Mouse (Mus musculus) WW6 (cell line): Measurements from ENCODE around the gene Ddx10.
"Not testable (repeated sequence)": the region's sequence is repeated elsewhere in the genome, so short reads cannot be mapped to it uniquely, and the experiment has no call there.

Experiments
- DNase-seq: peaks from one replicate; pipeline ENCODE4 v3.0.0-alpha.2; 2013; ENCODE audit warnings: low read depth, low spot score

The Ddx10 gene

DNA sequence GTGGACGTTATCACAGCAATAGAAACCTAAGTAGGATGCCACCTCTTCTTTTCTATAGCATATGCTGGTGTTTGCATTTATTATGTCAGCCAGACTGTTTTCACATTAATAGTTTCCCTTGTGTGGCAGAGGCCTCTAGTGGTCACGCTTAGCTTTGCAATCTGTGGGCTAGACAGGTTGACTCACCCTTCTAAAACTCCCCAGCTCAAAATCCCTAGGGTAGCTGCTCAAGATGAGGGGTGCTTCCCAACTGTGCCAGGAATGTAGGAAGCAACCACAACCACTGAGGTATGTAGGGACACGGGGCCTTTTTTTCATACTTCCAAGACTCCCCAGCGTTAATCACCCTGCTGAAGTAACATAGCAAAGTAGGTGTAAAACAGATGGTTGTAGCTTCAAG is 103.6 kb downstream of the Ddx10 start:
- DNase-seq: no peak

DNA sequence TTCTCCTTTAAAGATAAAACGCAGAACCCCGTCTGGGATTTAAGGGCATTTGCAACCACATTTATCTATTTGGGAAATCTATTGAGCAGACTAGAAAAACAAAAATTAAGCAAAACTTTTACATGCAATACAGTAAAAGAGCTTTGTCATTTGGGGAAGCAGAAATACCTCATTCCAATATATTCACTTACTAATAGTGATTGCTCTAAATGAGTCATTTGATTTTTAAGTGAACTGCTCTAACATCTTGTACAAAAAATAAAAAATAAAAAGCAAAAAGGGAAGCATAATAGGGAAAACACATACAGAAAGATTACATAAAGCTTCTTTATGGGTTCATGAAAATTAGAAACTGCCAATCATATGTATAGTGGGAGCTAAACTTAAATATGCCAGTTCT is 104.3 kb downstream of the Ddx10 start:
- no peak for DNase-seq

DNA sequence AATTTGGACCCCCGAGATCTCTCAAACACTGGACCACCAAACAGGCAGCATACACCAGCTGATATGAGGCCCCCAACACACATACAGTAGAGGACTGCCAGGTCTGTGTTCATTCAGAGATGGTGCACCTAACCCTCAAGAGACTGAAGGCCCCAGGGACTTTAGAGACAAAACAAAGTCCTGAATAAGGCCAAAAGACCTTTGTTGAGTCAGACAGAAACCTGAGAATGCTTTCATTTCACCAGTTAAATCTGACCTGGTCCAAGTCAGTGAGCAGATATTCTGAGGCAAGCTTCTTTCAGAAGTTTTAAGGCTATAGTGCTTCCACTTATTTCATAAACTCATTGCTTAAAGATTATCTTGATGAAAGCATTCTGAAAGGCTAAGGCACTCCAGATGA is 105.4 kb downstream of the Ddx10 start:
- not testable (repeated sequence) for DNase-seq

DNA sequence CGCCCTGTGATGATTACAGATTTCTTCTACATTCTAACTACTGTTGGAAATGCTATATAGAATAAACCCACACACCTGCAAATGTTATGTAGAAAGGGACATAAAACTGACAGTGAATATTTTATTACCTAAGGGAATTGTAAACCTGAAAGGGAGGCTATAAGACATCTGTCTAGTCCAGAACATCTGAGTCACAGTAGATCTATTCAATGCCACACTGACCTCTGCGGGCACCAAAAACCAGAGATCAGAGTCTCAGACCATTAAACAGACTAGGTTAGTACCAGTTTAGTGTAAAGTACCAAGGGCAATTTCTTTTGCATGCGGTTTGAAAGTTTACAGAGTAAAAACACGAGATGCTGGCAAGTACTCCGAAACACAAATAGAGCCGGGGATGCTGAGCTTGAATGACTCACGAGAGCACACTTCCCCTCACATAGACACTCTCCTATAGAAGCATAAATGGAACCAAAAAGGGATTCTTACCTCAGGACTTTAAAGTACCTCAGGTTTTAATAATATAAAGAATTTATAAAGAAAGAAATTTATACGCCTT is 107.2 kb downstream of the Ddx10 start:
- no peak for DNase-seq

DNA sequence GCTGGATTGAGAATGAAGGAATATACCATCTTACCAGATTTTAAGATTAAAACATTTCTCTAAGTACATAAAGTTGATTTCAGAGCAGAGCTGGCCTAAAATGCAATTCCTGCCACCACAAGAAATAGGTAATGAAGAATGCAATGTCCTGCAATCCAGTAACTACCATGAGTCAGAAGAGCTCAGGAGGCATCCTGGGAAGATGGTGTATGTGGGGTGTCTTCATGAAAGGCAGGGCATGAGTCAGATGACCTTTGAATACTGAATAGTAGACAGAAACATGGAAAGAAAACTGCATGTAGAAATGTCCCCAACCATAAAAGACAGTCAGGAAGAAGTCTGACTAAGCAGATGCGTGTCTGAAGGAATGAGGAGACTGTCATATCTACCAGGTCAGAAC is 115.0 kb downstream of the Ddx10 start:
- no peak for DNase-seq

DNA sequence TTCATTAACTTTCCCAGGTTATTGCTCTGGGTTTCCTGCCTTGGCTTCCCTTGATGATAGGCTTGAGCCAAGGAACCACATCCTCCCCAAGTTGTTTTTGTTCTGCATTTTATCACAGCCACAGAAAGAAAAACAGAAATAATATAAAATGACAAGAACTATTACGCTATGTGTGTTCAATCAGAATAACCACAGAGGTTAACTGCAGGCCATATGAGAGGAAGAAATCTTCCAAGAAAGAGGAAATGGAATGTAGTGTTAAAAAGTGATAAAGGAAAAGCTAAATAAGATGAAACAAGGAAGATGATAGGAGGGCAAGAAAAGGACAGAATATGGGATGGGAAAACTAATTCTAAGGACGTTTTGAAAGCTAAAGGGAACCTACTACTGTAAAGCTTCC is 117.4 kb downstream of the Ddx10 start:
- DNase-seq: no peak

DNA sequence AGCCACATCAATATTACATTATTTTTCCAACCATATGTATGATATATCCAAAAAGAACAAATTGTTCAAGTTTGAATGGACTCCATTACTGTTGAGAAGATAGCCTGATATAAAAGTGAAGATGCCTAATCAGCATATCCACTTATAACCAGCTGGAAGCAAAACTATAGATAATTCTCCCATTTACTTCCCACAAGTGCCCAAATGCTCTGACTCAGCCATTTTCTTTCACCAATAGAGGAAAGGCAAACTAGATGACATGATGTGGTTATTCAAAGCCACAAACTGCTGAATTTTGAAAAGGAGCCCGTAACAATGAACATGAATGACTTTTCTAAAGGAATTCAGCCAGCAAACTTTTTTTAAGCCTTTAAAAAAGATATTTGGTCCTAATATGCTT is 146.8 kb downstream of the Ddx10 start:
- no peak for DNase-seq

DNA sequence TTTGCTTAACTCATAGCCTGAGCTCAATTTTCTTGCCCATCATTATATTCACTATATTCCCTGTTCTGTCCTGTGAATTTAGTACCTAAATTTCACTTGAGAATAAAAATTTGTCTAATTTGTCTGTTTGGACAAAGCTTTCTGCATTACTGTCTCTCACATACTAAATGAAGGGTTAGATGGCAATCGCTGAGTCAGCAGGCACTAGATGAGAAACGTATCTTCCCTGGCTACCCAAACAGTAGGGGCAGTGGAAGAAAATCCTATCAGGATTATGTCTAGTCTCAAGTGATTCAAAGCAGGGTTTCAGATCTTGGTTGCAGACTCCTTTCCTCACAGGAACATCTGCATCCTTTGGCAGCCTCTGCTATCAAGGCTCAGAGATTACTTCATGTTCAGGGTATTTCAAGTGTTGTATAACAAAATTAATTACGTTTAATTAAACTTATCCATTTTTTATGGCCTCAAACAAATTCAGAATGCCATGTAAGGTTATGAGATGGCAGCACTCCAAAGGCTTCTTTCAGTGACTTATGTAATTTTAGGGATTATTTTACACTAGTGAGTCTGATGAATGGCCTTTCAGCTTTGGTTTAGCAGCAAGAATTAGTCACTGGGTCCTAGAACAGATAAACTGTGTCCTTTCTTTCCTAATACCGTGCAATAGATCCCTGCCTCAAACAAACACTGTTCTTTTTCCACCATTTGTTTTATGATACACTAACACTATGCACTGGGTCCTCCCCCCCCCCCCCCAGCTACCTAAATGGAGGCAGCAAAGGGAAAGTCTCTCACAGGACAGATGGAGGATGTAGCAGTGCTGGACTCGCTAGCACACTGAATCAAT is 152.3 kb downstream of the Ddx10 start:
- no peak for DNase-seq

DNA sequence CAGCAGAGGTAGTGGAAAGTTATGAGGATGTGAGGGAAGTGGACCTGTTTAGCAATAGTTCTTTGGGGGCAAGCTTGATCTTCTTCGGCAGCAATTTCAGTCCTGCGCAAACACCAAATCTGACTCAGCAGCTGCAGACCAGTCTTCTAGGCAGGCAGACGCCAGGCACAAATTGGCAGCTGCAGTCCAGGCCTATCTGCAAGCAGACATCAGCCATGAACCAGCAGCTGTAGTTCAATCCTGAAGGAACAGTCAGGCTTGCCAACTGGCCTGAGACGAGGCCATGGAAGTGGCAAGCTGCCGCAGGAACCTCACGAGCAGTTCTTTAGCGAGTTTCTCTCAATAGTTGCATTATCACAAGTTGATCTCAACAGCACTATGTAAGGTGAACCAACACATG is 153.3 kb downstream of the Ddx10 start:
- DNase-seq: no peak

DNA sequence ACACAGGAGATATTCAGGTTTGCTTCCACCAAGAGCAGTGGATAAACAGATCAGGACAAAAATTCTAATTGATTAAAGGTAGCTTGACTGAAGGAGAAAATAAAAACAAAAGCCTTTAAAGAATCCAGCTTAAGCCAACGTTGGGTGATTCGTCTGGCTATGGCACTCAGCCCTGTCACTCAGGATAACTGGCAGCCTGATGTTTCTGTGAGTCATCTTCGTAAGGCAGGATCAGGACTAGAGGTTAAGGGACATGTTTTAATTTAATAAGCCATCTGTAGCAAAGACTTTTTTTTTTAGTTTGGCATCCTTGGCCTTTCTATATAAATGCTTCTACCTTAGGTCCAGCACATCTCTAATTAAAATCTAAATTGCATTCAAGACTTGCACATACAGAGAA is 170.2 kb downstream of the Ddx10 start:
- DNase-seq: no peak

DNA sequence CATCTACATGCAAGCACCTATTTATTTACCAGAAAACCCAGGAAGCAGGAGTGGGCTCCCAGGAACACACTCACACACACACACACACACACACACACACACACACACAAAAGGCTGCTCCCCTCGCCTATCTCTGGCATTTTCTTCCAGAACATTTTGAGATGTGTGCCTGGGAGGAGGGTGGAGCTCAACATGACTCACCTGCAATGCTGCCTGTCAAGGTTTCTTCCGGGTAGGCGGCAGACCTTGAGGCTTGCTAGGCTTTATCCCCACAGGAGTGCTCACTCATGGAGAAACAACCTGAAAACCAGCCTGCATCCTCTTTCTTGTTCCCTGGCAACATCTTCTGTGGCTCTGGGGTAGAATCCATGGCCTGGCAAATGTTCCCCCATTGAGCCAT is 171.9 kb downstream of the Ddx10 start:
- DNase-seq: no peak

DNA sequence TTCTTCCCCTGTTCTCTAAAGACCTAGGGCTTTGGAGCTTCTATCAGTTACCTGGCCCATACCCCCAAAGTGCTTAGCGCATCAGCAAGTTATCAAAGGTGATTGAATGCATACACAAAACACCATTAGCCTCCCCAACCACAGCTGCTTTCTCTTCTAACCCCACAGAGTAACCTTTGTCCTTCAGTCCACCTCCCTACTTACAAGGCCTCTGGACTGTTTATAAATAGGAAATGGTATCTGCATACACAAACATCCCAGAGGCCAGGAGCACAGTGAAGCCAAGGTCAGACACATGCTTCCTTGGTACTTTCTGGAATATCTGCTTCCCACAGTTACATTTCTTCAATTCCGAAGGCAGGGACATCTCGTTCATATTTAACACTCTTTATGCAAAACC is 173.4 kb downstream of the Ddx10 start:
- DNase-seq: no peak

DNA sequence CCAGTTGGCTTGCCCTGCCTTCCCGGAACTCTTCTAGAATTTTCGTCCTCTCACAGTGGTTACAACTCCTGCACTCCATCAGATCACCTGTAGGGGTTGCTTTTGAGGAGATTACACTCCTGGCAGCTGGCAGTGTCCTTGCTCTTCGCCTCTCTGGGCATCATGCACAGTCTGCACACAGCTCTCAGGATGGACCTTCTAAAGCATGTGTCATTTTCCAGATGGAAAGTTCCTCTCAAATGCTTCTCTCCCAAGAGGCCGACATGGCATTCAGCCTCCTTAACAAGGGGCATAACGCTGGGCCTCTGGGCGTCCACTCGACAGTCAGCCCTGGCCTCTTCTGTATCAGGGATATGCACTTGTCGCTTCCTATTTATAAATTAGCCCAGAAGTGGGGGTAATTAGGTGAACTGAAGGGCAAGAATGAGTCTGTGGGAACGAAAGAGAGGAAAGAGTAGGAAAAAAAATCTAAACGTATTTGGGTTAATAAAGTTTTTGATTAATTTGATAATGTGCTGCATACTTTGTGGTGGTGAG is 174.2 kb downstream of the Ddx10 start:
- DNase-seq: no peak

DNA sequence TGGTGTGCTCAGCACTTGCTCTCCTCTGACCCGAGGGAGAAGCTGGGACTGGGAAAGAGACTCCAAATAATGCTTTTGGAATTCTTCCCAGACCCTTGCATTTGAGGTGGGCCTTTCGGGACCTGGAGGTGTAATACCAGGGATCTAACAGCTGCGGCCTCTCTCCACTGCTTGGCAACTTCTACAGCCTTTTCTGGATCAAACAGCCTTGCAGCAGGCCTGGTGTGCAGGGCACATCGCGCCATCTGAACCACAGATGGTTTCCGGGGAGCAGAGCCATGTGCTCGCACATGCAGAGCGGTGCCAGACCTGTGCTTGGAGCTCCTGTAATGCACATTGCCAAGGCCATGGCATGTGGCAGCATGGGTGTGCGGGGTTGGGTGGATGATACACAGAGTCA is 175.8 kb downstream of the Ddx10 start:
- DNase-seq: no peak

DNA sequence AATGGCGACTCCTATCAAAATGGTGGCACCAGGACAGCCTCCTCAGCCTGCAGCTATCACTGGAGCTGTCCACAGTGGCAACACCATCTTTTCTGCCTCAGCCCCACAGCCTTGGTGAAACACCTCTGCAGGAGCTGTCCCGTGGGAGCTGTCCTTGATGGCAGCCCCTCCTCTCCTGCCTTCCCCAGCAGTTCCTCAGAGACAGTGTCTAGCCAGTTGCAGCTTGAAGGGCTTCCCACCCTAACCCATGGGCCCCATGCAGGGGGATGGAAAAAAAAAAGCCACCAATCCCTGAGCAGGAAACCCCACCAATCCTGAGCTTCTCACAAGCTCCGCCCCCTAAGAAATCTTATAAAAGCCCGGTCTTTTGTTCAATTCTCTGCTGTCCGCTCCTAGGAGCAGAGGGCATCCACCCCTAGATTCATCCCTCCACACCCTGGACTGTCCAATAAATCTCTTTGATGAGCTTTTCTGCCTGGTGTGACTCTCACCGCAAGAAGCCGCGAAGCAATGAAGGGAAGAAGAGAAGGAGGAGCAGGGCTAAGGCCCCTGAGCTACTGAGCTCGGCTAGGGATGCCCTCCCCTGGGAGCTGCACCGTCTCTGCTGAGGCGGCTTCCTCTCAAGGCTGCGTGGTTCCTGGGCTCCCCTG is 176.9 kb downstream of the Ddx10 start:
- no peak for DNase-seq

DNA sequence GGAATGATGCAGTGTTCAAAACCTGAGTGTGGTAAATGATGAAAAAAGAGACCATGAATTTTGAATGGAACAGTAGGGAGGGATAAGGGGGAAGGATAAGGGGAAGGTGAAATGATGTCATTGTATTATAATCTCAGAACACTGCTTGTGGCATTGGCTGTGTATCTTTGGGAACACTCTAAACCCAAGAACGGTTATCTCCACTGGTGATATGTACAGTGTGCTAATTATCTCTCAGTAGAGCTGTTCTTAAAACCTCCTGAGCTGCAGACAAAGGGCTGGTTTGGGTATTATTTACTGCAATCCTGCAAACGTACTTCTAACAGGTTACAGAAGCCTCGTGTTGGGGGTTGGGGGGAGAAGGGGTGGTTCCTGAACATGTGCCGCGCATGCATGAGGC is 179.7 kb downstream of the Ddx10 start:
- DNase-seq: no peak

DNA sequence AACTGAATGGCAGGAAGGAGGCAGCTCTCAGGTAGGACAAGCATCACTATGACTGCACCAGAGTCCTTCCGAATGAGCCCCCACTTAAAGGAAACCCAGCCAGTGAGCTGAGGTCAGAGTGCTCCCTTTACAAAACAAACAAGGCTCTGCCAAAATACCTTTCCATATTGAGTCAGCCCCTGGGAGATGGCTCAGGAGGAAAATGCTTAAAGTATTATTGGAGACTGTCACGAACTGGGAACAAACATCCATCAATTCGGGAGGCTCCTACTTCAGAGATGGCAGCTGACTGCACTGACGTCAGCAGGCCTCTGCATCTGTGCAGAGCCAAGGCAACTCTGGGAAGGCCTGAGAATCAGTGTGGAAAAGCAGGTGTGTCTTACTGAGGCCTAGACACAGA is 181.4 kb downstream of the Ddx10 start:
- DNase-seq: no peak

DNA sequence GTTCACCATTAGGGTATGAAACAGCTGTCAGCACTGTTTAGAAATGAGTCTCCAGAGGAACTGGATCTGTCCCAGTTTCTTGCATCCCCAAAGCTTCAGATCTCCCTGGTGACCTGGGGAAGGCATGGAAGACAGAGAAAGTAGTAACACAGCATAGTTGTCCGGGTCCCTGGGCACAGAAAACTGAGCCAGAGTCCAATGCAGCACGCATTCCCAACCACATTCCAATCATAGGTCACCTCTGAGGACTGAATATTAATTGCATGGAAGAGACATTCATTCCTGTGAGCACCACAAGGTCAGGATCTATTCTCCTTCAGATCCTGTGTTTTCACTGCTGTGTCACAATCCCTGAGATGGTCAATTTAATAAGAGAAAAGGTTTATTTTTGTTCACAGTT is 182.8 kb downstream of the Ddx10 start:
- no peak for DNase-seq

DNA sequence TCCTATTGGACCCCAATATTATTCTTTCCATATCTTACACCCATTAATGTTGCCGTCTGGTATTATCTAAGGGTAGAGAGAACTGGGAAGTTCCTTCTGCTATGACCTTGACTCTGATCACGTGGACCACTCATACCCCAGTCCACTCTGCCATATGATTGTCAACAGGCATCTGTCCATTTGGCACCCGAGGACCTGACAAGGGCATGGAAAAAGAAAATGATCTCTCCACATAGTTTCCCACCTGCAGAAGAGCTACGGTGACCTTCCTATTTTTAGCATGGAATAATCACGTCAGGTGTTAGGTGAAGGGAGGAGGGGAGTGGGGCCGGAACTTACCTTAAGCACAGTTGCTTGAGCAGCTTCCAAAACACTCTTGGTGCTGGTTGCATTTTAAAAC is 183.3 kb downstream of the Ddx10 start:
- DNase-seq: no peak

DNA sequence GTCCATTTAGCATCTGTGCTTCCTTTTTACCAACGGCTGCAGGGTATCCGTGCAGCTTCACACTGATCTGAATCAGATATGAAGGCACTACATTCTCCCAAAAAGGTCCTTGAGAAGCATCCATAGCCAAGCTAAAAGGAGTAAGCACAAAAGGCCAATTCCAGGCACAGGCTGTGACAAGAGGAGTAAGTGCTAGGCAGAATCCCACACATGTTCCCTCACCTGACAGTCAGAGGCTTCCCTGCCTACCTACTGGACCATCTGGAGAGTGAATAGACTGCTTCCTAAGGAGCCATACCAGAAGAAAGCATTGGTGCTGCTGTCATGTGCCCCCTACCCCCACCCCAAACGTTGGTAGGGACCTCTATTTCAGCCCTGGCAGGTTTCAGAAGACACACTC is 192.5 kb downstream of the Ddx10 start:
- DNase-seq: no peak
